Mouse (Mus musculus) thymus, adult 2 months (tissue): ENCODE measurements around the gene Arhgap17. TPM values are rescaled to one million over a fixed set of nuclear protein-coding genes. Genes with fewer than 3 reads are reported as not detected.
A peak's percentile ranks its signal among the peaks of the same experiment; 100 is the strongest.

Experiments
- DNase-seq: peaks from one replicate; pipeline ENCODE4 v3.0.0; 2021
- H3K27ac ChIP-seq: fragments of 200-500 bp; 2 replicates; pipeline ENCODE4 v1.5.1; 2012; ENCODE audit warnings: low read length, control low read depth; ENCODE audit not compliant: control insufficient read depth, insufficient read depth
- H3K27me3 ChIP-seq: fragments of 200-500 bp; 2 replicates; pipeline ENCODE4 v1.6.1; 2012; ENCODE audit warnings: mild to moderate bottlenecking, low read length, moderate library complexity, mixed read lengths; ENCODE audit not compliant: control insufficient read depth, insufficient read depth
- H3K36me3 ChIP-seq: fragments of 200-500 bp; 2 replicates; pipeline ENCODE4 v1.6.1; 2012; ENCODE audit warnings: mild to moderate bottlenecking, low read length, moderate library complexity; ENCODE audit not compliant: control insufficient read depth, insufficient read depth
- H3K4me1 ChIP-seq: fragments of 200-500 bp; replicated peaks from 2 replicates; pipeline ENCODE4 v1.6.1; 2012; ENCODE audit warnings: low read length; ENCODE audit not compliant: control insufficient read depth, insufficient read depth
- H3K4me3 ChIP-seq: fragments of 200-500 bp; 2 replicates; pipeline ENCODE4 v1.5.1; 2012; ENCODE audit warnings: mild to moderate bottlenecking, low read length, control low read depth, moderate library complexity; ENCODE audit not compliant: control insufficient read depth, insufficient read depth
- CTCF ChIP-seq: fragments of 200-500 bp; IDR thresholded peaks from 2 replicates; pipeline ENCODE4 v1.5.1; 2012; ENCODE audit warnings: mild to moderate bottlenecking, control low read depth, low read length, moderate library complexity, borderline replicate concordance; ENCODE audit not compliant: control insufficient read depth, poor library complexity, insufficient read depth; ENCODE audit errors: extremely low read depth
- POLR2A ChIP-seq: fragments of 200-500 bp; IDR thresholded peaks from 2 replicates; pipeline ENCODE4 v1.6.1; 2012; ENCODE audit warnings: mild to moderate bottlenecking, low read length, control low read depth, moderate library complexity; ENCODE audit not compliant: control insufficient read depth, poor library complexity, insufficient read depth; ENCODE audit errors: extremely low read depth
- WGBS: fragments of 180-500 bp; shearing (Covaris S2); methylation state at CpG from one replicate; pipeline ENCODE4 v1.1.7; 2018; 5-methylcytosine and 5-hydroxymethylcytosine counted together
- polyA plus RNA-seq: library from polyadenylated mRNA; depleted of rRNA; stranded (reverse); fragments of >200 nt; gene quantifications from 2 replicates; pipeline ENCODE4 v1.2.3, GENCODE M21; 2012; rRNA removed

Gene Arhgap17
- polyA plus RNA-seq = 32.2 and 37.3 TPM in 2 replicates

DNA sequence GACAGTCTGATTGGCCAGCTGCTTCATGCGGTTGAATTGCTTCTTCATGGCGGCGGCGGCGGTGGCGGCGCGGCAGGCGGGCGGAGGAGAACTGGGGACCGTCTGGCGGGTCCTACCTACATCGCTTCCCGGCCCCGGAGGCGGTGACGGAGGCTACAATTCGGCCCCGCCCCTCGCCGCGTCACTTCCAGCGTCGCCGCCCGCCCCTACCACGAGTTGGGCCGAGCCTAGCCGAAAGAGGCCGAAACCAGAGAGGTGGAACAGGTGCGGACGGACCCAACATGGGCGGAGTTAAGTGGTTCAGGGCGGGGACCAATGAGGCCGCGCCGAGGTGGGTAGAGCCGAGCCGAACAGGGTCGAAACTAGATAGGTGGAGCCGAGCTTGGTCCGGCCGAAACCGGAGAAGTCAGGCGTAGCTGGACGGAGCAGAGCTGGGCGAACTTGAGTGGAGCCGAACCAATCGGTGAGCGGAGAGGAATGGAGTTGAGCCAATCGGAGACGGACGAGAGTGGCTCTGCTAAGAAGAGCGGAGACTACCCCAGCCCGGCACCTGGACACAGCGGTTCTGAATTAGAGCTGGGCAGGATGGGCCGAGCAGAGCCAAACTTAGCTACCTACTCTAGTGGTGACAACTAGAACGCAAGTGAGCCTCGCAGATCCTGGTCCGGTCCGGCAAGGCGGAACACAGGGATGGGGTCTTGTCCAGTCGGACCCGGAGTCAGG is at the start of gene Arhgap17, which contains the start of gene Lcmt1:
TSS of gene Arhgap17 (minus strand) at position 157 of the 723 bp plus-strand sequence.
TSS of gene Lcmt1 (plus strand) at position 26 of the 723 bp plus-strand sequence.
- H3K4me1 ChIP-seq = peaks cover 24% of the 10 kb centered on the region
- H3K27ac ChIP-seq = no peak within 1 kb of the TSS; the same call in 1 of the 2 replicates
- no peaks in the 10 kb centered on the region for H3K36me3 ChIP-seq
- TF ChIP-seq CTCF (0 out of 2 replicates have a peak, but pooled peaks have one; percentile 9), POLR2A (peak; percentile 39; the same call in 1 of the 2 replicates)
- peak within 1 kb of the TSS; percentile 92 for H3K4me3 ChIP-seq
- DNase-seq = peak; percentile 99
- no peaks in the 10 kb centered on the region for H3K27me3 ChIP-seq
- 2% methylated on average over 64 of the region's 64 CpGs for WGBS

DNA sequence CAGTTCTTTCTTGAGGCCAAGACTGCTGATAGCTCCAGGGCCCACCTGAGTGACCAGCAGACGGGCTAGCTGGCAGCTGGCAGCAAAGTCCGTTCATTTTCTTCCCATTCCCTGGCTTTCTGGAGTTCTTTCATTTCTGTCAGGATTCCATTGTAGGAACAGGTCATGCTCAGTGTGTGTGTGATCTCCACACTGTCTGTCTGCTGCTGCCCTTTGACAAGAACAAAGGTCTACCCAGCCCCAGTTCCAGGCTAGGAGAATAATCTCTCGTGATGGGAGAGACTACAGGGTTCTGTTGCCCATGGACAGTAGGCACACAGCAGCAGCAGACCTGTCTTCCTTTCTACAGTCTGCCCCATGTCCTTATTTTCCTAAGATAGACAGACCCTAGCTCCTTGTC is 47.9 kb upstream of the Arhgap17 start:
- H3K4me1 ChIP-seq = no peaks in the 10 kb centered on the region
- no peak for TF ChIP-seq CTCF
- no peak for TF ChIP-seq POLR2A
- WGBS = 94% methylated on average over 3 of the region's 3 CpGs
- DNase-seq = no peak
- no peaks in the 10 kb centered on the region for H3K27me3 ChIP-seq
- H3K36me3 ChIP-seq = peaks cover 11% of the 10 kb centered on the region; the same call in 1 of the 2 replicates
- no peak overlapping the region for H3K4me3 ChIP-seq
- H3K27ac ChIP-seq = no peak overlapping the region

DNA sequence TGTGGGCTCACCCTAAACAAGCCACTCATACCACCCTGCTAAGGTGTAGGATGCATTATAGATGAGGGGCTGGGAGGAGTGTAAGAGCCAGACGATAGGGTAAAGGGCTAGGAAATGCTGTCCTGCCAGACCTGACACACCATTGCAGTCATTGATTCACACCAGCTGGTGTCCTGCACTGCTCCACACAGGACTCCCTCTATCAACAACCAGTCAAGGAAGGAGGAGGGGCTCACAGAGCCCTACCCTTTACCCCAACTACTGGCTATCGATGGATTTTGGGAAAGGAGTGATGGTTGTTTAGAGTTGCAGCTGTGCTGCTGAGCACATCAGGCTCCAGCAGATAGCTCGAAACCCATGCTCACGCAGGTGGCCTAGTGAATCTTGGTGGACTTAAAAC is 47.1 kb upstream of the Arhgap17 start:
- TF ChIP-seq POLR2A (no peak), CTCF (no peak)
- Histone ChIP-seq H3K27me3 (no peaks in the 10 kb centered on the region), H3K27ac (no peak overlapping the region), H3K36me3 (peaks cover 8% of the 10 kb centered on the region; the same call in 1 of the 2 replicates), H3K4me1 (no peaks in the 10 kb centered on the region), H3K4me3 (no peak overlapping the region)
- 95% methylated on average over 4 of the region's 4 CpGs for whole genome bisulfite sequencing
- DNase-seq = no peak

DNA sequence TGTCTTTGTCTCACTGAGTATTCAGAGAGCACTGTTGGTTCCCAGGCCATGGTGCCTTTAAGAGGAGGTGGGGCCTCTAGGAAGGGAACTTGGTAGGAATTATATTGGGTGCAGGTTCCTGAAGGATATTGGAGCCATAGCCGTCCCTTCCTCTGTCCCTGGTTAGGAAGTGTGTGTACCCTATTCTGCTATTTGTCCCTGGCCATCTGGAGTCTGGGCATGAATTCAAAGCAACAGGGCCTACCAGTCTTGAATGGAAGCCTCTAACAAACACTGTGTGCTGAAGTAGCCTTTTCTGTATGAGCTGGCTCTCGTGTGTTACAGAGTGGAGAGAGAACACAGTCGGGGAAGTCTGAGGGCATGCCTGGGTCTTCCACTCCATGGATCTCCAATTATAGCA is 42.4 kb upstream of the Arhgap17 start:
- DNase-seq = no peak
- WGBS = 98% methylated on average over 3 of the region's 3 CpGs
- TF ChIP-seq POLR2A = no peak
- no peak overlapping the region for H3K27ac ChIP-seq
- H3K36me3 ChIP-seq = 0 out of 2 replicates have a peak, but pooled peaks cover 3% of the 10 kb centered on the region
- H3K27me3 ChIP-seq = no peaks in the 10 kb centered on the region
- H3K4me3 ChIP-seq = no peak overlapping the region
- H3K4me1 ChIP-seq = no peaks in the 10 kb centered on the region

DNA sequence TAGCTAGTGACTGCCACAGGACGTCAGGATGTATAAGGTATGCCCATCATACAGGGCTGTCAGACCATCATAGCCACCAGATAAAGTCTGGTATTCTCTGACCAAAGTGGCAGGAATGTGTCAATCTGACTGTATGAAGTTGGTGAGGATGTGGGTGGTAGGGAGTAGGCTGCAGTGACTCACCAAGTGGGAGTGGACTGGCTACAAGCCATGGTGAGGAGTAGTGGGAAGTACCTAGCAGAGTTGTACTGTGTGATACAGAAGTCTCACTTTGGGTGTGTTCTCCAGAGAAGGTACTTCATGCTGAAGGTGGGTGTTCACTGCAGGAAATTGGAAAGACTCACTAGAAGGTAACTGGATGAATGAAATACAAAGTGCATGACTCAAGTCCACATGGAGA is 41.4 kb upstream of the Arhgap17 start:
- H3K36me3 ChIP-seq = 0 out of 2 replicates have a peak, but pooled peaks cover 3% of the 10 kb centered on the region
- WGBS = 94% methylated on average over 1 of the region's 1 CpGs
- H3K27me3 ChIP-seq = no peaks in the 10 kb centered on the region
- TF ChIP-seq CTCF (no peak), POLR2A (no peak)
- H3K4me3 ChIP-seq = no peak overlapping the region
- no peak overlapping the region for H3K27ac ChIP-seq
- no peaks in the 10 kb centered on the region for H3K4me1 ChIP-seq
- no peak for DNase-seq

GRCm38 (mm10) chr7:123410502-123410901 is 40.8 kb upstream of the Arhgap17 start:
- H3K4me1 ChIP-seq = no peaks in the 10 kb centered on the region
- no peak overlapping the region for H3K4me3 ChIP-seq
- 0 out of 2 replicates have a peak, but pooled peaks cover 3% of the 10 kb centered on the region for H3K36me3 ChIP-seq

More at GRCm38 (mm10) chr7:123410502-123410901, 40.8 kb upstream of the Arhgap17 start:
- Histone ChIP-seq H3K27ac (no peak overlapping the region), H3K27me3 (no peaks in the 10 kb centered on the region)
- TF ChIP-seq CTCF (no peak), POLR2A (no peak)
- DNase-seq = no peak
- WGBS = 95% methylated on average over 7 of the region's 7 CpGs
